Mouse (Mus musculus) forebrain, embryonic 15.5 days (tissue): ENCODE results near the gene Rad54l. TPM values are rescaled to one million over a fixed set of nuclear protein-coding genes. Genes with fewer than 3 reads are reported as not detected.

Experiments
- ATAC-seq: fragments of 200-750 bp; cut with Nextera tagmentation; replicated peaks from 2 replicates; pipeline ENCODE4 v1.8.0; 2017; ENCODE audit warnings: mild to moderate bottlenecking, moderate TSS enrichment, moderate library complexity
- H3K27ac ChIP-seq: fragments of 300-500 bp; sonication (generic); replicated peaks from 2 replicates; pipeline ENCODE4 v1.5.1; 2015; ENCODE audit warnings: mild to moderate bottlenecking, inconsistent platforms
- H3K27me3 ChIP-seq: fragments of 300-500 bp; sonication (generic); 2 replicates; pipeline ENCODE4 v1.6.1; 2015; ENCODE audit warnings: inconsistent platforms
- H3K36me3 ChIP-seq: fragments of 300-500 bp; sonication (generic); 2 replicates; pipeline ENCODE4 v1.6.1; 2015; ENCODE audit warnings: mild to moderate bottlenecking, inconsistent platforms
- H3K4me1 ChIP-seq: fragments of 300-500 bp; sonication (generic); 2 replicates; pipeline ENCODE4 v1.6.1; 2015; ENCODE audit warnings: inconsistent platforms
- H3K4me2 ChIP-seq: fragments of 300-500 bp; sonication (generic); replicated peaks from 2 replicates; pipeline ENCODE4 v1.6.1; 2015; ENCODE audit warnings: mild to moderate bottlenecking, inconsistent platforms
- H3K4me3 ChIP-seq: fragments of 300-500 bp; sonication (generic); 2 replicates; pipeline ENCODE4 v1.5.1; 2015; ENCODE audit warnings: mild to moderate bottlenecking, inconsistent platforms
- H3K9ac ChIP-seq: fragments of 300-500 bp; sonication (generic); replicated peaks from 2 replicates; pipeline ENCODE4 v1.6.1; 2015; ENCODE audit warnings: mild to moderate bottlenecking, inconsistent platforms
- H3K9me3 ChIP-seq: fragments of 300-500 bp; sonication (generic); 2 replicates; pipeline ENCODE4 v1.6.1; 2016; ENCODE audit warnings: inconsistent platforms
- WGBS: fragments of 180-500 bp; shearing (Covaris S2); methylation state at CpG from one replicate; pipeline ENCODE4 v1.1.7; 2015; ENCODE audit warnings: mixed read lengths; 5-methylcytosine and 5-hydroxymethylcytosine counted together
- polyA plus RNA-seq: library from polyadenylated mRNA; unstranded; fragments of >200 nt; fragmentation: Nextera tagmentation; extraction: Ambion mirVana; gene quantifications from 2 replicates; pipeline ENCODE4 v1.2.1, GENCODE M21; 2015

The Rad54l gene
- 21.2 and 23.0 TPM in 2 replicates for polyA plus RNA-seq

- peak; percentile 98 for ATAC-seq
- 2% methylated on average over 24 of the region's 24 CpGs for WGBS
Observed at GRCm38 (mm10) chr4:116123602-116124519, at the start of gene Rad54l, which contains the start of gene Pomgnt1. Rad54l (minus strand) TSS chr4:116123690. Pomgnt1 (plus strand) TSS chr4:116123840.

GRCm38 (mm10) chr4:116173072-116173471 lies 49.6 kb upstream of the Rad54l start, which contains the start of the genes 1700042G07Rik and Gm49337:
1700042G07Rik (plus strand) TSS chr4:116173372.
Gm49337 (plus strand) TSS chr4:116173384.
- Histone ChIP-seq H3K27ac (no peak within 1 kb of the TSS), H3K36me3 (no peaks in the 10 kb centered on the region), H3K9ac (no peak within 1 kb of the TSS), H3K4me1 (peaks cover 26% of the 10 kb centered on the region), H3K4me2 (no peak within 1 kb of the TSS), H3K4me3 (no peak within 1 kb of the TSS), H3K27me3 (no peaks in the 10 kb centered on the region), H3K9me3 (no peaks in the 10 kb centered on the region)
- no peak for ATAC-seq
- 80% methylated on average over 6 of the region's 6 CpGs for WGBS

More at GRCm38 (mm10) chr4:116123602-116124519, at the start of gene Rad54l, which contains the start of gene Pomgnt1:
- Histone ChIP-seq H3K4me3 (peak within 1 kb of the TSS; percentile 71), H3K27ac (peak within 1 kb of the TSS; percentile 76), H3K36me3 (0 out of 2 replicates have a peak, but pooled peaks cover under 1% of the 10 kb centered on the region), H3K4me2 (peak within 1 kb of the TSS; percentile 59), H3K27me3 (no peaks in the 10 kb centered on the region), H3K9me3 (no peaks in the 10 kb centered on the region), H3K4me1 (peaks cover 24% of the 10 kb centered on the region), H3K9ac (peak within 1 kb of the TSS; percentile 60)

- Histone ChIP-seq H3K4me1 (no peaks in the 10 kb centered on the region), H3K4me3 (no peak overlapping the region), H3K4me2 (no peak overlapping the region), H3K9me3 (no peaks in the 10 kb centered on the region), H3K9ac (no peak overlapping the region), H3K27ac (no peak overlapping the region), H3K27me3 (no peaks in the 10 kb centered on the region), H3K36me3 (no peaks in the 10 kb centered on the region)
- 68% methylated on average over 3 of the region's 3 CpGs for WGBS
- ATAC-seq, result peak; percentile 23; the same call in 1 of the 2 replicates
Observed at GRCm38 (mm10) chr4:116169353-116169672, 45.8 kb upstream of the Rad54l start.

GRCm38 (mm10) chr4:116168617-116169352 lies 45.3 kb upstream of the Rad54l start:
- ATAC-seq, result peak; percentile 75
- Histone ChIP-seq H3K4me2 (no peak overlapping the region), H3K9me3 (no peaks in the 10 kb centered on the region), H3K27ac (no peak overlapping the region), H3K27me3 (no peaks in the 10 kb centered on the region), H3K9ac (no peak overlapping the region), H3K36me3 (no peaks in the 10 kb centered on the region), H3K4me1 (no peaks in the 10 kb centered on the region), H3K4me3 (no peak overlapping the region)
- WGBS, result 87% methylated on average over 7 of the region's 8 CpGs

DNA sequence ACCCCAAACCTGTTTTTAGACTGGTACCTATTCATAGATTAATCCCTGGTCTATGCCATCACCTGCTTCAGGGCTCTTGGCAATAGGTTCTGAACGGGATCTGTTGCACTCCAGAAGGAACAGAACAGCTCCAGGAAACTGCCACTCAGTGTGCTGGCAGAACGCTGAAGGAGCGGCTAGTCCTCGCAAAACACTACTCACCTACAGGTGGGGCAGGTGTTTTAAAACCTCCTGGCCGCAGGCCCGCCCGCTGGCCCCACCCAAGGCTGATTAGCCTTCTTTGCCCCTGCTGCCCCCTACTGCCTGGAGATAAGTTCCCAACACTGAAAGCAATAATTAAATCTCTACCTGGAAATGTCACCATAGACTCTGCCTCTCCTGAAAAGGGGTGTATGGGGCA lies 43.9 kb upstream of the Rad54l start, which contains the start of gene Tspan1:
Gene Tspan1 (minus strand): TSS at position 198 of the 400 bp plus-strand sequence.
- Histone ChIP-seq H3K27ac (no peak within 1 kb of the TSS), H3K4me3 (no peak within 1 kb of the TSS), H3K36me3 (no peaks in the 10 kb centered on the region), H3K9me3 (no peaks in the 10 kb centered on the region), H3K4me1 (no peaks in the 10 kb centered on the region), H3K27me3 (no peaks in the 10 kb centered on the region), H3K4me2 (no peak within 1 kb of the TSS), H3K9ac (no peak within 1 kb of the TSS)
- WGBS, result 28% methylated on average over 7 of the region's 7 CpGs
- no peak for ATAC-seq

DNA sequence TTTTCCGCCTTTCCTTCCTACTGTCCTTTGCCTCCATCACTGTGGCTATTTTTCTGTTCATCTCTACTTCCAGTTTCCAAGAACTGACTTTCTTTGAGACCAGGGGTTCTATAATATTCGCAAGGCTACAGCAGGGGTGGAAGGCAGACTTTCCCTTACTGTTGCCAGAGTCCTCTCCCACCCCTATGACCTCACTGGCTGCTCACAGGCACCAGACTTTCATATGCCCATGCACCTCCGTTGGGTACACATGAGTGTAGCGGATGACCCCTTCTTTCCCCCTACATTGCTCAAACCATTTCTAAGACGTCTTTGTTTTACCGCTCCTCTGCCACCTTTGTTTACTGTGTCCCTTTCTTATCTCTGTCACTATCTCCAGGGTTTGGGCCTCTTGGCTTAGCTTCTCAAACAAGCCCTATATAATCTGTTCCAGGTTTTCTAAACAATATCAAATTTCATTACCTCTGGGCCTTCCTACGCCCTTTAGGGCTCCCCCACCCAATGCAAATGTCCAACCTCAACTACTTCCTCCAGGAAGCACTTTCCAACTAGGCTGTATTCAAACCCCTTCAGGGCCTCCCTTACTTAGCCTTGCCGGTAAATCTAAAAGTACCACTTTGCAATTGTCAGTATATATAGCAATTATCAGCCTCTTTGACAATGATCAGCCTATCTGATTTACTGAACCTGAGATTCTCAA lies 42.4 kb upstream of the Rad54l start:
- no peak overlapping the region for H3K9ac ChIP-seq
- no peak for ATAC-seq
- 80% methylated on average over 8 of the region's 8 CpGs for WGBS
- H3K36me3 ChIP-seq, result no peaks in the 10 kb centered on the region
- H3K4me2 ChIP-seq, result no peak overlapping the region
- no peaks in the 10 kb centered on the region for H3K4me1 ChIP-seq
- H3K4me3 ChIP-seq, result no peak overlapping the region
- H3K9me3 ChIP-seq, result no peaks in the 10 kb centered on the region
- no peaks in the 10 kb centered on the region for H3K27me3 ChIP-seq
- no peak overlapping the region for H3K27ac ChIP-seq

DNA sequence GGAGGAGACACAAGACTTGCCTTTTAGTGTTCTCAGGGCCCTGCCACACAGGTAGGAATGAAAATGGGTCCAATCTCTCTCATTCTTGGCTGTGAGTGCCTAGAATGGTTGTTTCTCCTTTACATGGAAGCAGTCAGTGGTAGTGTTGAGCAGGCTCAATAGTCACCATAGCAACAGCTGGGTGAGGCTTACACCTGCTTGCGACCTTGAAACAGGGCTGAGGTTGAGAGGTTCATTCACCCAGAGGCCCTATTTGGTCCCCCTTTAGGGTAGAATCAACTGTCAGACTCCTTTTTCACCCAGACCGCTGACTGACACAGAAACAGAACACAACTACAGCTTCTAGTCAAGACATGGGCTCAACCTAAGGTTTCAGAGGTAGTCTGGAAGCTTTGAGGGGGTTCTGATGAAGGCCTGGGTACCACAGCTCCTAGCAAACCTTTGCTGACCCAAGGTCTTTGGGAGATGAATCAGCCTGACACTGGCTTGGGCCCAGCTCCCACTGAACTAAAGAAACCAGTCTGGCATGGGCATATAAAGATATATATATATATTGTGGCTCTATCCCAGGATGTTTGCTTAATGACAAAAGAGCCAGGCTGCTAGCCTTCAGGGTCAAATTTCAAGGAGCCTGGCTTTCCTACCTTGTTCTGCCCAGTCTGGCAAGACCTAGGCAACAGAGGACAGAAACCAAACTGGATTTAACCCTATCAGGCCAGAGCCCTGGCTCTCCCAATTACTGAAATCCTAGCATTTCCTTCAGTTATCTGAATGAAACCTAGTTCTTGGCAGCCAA lies 41.5 kb upstream of the Rad54l start:
- no peak overlapping the region for H3K27ac ChIP-seq
- H3K4me3 ChIP-seq, result no peak overlapping the region
- WGBS, result 82% methylated on average over 2 of the region's 2 CpGs
- H3K4me1 ChIP-seq, result 0 out of 2 replicates have a peak, but pooled peaks cover 2% of the 10 kb centered on the region
- H3K36me3 ChIP-seq, result no peaks in the 10 kb centered on the region
- no peak overlapping the region for H3K9ac ChIP-seq
- no peak for ATAC-seq
- no peak overlapping the region for H3K4me2 ChIP-seq
- H3K27me3 ChIP-seq, result no peaks in the 10 kb centered on the region
- H3K9me3 ChIP-seq, result no peaks in the 10 kb centered on the region

- no peak overlapping the region for H3K4me2 ChIP-seq
- 75% methylated on average over 4 of the region's 4 CpGs for WGBS
- ATAC-seq, result no peak
- H3K9me3 ChIP-seq, result no peaks in the 10 kb centered on the region
- H3K9ac ChIP-seq, result no peak overlapping the region
- no peak overlapping the region for H3K4me3 ChIP-seq
- H3K36me3 ChIP-seq, result peaks cover 22% of the 10 kb centered on the region
- no peak overlapping the region for H3K27ac ChIP-seq
- H3K4me1 ChIP-seq, result 0 out of 2 replicates have a peak, but pooled peaks cover 2% of the 10 kb centered on the region
- H3K27me3 ChIP-seq, result no peaks in the 10 kb centered on the region
Observed at GRCm38 (mm10) chr4:116162142-116162541, 38.7 kb upstream of the Rad54l start.

- 83% methylated on average over 3 of the region's 3 CpGs for WGBS
- no peak overlapping the region for H3K9ac ChIP-seq
- ATAC-seq, result no peak
- H3K4me3 ChIP-seq, result no peak overlapping the region
- H3K4me1 ChIP-seq, result 0 out of 2 replicates have a peak, but pooled peaks cover 2% of the 10 kb centered on the region
- no peak overlapping the region for H3K4me2 ChIP-seq
- no peak overlapping the region for H3K27ac ChIP-seq
- H3K36me3 ChIP-seq, result peaks cover 35% of the 10 kb centered on the region
- H3K9me3 ChIP-seq, result no peaks in the 10 kb centered on the region
- H3K27me3 ChIP-seq, result no peaks in the 10 kb centered on the region
Observed at GRCm38 (mm10) chr4:116160769-116161168, 37.3 kb upstream of the Rad54l start.

GRCm38 (mm10) chr4:116159912-116160311 lies 36.4 kb upstream of the Rad54l start:
- Histone ChIP-seq H3K4me1 (0 out of 2 replicates have a peak, but pooled peaks cover 2% of the 10 kb centered on the region), H3K27ac (0 out of 2 replicates have a peak overlapping the region, but pooled peaks have one; percentile 23), H3K9ac (no peak overlapping the region), H3K9me3 (no peaks in the 10 kb centered on the region), H3K4me3 (no peak overlapping the region), H3K27me3 (no peaks in the 10 kb centered on the region), H3K4me2 (no peak overlapping the region), H3K36me3 (peaks cover 44% of the 10 kb centered on the region)
- peak; percentile 62; the same call in 1 of the 2 replicates for ATAC-seq
- 40% methylated on average over 3 of the region's 3 CpGs for WGBS

DNA sequence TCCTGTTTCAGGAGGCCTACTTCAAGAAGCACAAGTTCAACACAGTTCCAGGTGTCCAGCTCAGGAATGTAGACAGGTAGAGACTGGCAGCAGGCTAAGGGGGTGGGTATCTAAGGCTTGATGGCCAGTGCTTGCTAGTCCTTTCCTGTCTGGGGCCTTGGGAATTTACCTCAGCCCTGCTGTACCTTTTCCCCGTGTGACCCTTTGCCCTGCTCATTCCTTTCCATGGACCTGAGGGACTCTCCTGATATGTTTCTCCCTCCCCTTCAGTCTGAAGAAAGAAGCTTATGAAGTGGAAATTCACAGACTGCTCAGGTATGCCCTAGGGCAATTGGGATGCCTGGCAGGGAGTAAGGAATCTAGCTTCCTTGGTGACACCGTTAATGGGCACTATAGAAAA lies 34.4 kb upstream of the Rad54l start:
- ATAC-seq, result no peak
- no peaks in the 10 kb centered on the region for H3K27me3 ChIP-seq
- no peak overlapping the region for H3K27ac ChIP-seq
- H3K4me3 ChIP-seq, result no peak overlapping the region
- no peak overlapping the region for H3K4me2 ChIP-seq
- H3K9ac ChIP-seq, result no peak overlapping the region
- H3K4me1 ChIP-seq, result 0 out of 2 replicates have a peak, but pooled peaks cover 2% of the 10 kb centered on the region
- H3K36me3 ChIP-seq, result peaks cover 64% of the 10 kb centered on the region
- H3K9me3 ChIP-seq, result no peaks in the 10 kb centered on the region
- WGBS, result 90% methylated on average over 2 of the region's 2 CpGs
